ENCODE assay signal across 18 mouse cellular contexts in the genomic region with DNA sequence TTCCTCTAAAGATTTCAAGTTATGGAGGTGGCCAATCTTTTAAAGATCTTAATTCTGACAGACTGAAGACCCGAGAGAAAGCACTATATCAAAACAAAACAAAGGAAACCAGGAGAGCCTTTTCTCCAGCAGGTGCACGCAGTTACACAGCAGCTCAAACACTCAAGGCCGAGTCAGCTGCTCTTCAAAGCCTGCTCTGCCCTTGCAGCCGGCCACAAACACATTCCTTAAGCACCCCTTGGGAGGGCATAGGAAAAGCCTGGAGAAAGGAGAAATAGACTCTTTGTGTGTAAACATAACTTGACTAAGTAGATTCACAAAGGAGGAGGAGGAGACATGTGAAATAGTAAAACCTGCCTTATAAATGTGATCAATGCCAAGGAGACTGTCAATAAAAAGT.
DNase-seq lines count a peak whose midpoint lies in the region; ATAC-seq and TF ChIP-seq lines count a peak whose summit lies in the region.
"Had no signal": no experiment of that assay in that cellular context is flagged by ENCODE, and none has a peak within 500 bp of the region (broad histone marks: within the 10 kb centered on the region; RNA-seq: fewer than 3 reads in every experiment).

No protein-coding gene starts in this region.

- H3K79me2 ChIP-seq in myocyte (ENCODE audit: control insufficient read depth, insufficient read depth) = peaks cover 19% of the 10 kb centered on the region

- no peaks in the 10 kb centered on the region for H3K36me3 ChIP-seq in heart, embryonic 16.5 days (ENCODE audit: control insufficient read depth, insufficient read depth)
- H3K36me3 ChIP-seq in midbrain, embryonic 13.5 days = no peaks in the 10 kb centered on the region
- no peaks in the 10 kb centered on the region for H3K36me3 ChIP-seq in midbrain, postnatal 0 days (ENCODE audit: insufficient read depth, low read length)
- H3K36me3 ChIP-seq in myocyte (ENCODE audit: control insufficient read depth, insufficient read depth) = no peaks in the 10 kb centered on the region
- H3K36me3 ChIP-seq: liver, embryonic 15.5 days; neural tube, embryonic 12.5 days had no signal

- ATAC-seq in heart, embryonic 16.5 days (replicated peaks; ENCODE audit: extremely low read depth, insufficient read depth, low FRiP score) = no peak
- ATAC-seq in midbrain, embryonic 13.5 days = peak; percentile 66; the same call in 1 of the 2 replicates
- ATAC-seq in midbrain, postnatal 0 days (ENCODE audit: low FRiP score) = no peak

- H3K4me2 ChIP-seq in heart, embryonic 16.5 days (ENCODE audit: low read depth, low read length) = no peak overlapping the region
- H3K4me2 ChIP-seq in midbrain, embryonic 13.5 days (replicated peaks) = no peak overlapping the region
- no peak overlapping the region for H3K4me2 ChIP-seq in midbrain, postnatal 0 days (ENCODE audit: low read depth, low read length, poor library complexity, severe bottlenecking)
- peak overlapping the region; percentile 40 for H3K4me2 ChIP-seq in myocyte (ENCODE audit: low read depth)
- H3K4me2 ChIP-seq: hindbrain, embryonic 14.5 days; liver, embryonic 15.5 days; neural tube, embryonic 12.5 days had no signal

- peak; percentile 20 for DNase-seq in embryo, embryonic 10 days (ENCODE audit: low spot score)
- DNase-seq in embryo, embryonic 10.5 days (ENCODE audit: low spot score) = no peak
- no peak for DNase-seq in heart, adult 9 months (ENCODE audit: low spot score in 2 of 2)
- no peak for DNase-seq in midbrain, postnatal 0 days (ENCODE audit: low spot score)
- DNase-seq in left cerebral cortex, adult 18-20 months (ENCODE audit: low spot score in 2 of 2) = no peak
- DNase-seq: B cell, adult 2 months; cerebellum, adult 11-12 months; kidney, adult 2 months; kidney, postnatal 36 days; thymus, postnatal 4 days had no signal

- no peak for TF ChIP-seq CTCF in midbrain, postnatal 0 days (IDR thresholded peaks at IDR 0.05)

- no peak for TF ChIP-seq POLR2A in myocyte (IDR thresholded peaks at IDR 0.05; ENCODE audit: insufficient read length, low read depth)

- no peaks in the 10 kb centered on the region for H3K9me3 ChIP-seq in heart, embryonic 16.5 days (replicated peaks; ENCODE audit: control insufficient read depth, low read length)
- no peaks in the 10 kb centered on the region for H3K9me3 ChIP-seq in midbrain, embryonic 13.5 days
- no peaks in the 10 kb centered on the region for H3K9me3 ChIP-seq in midbrain, postnatal 0 days (ENCODE audit: low read length)
- H3K9me3 ChIP-seq: liver, embryonic 15.5 days; midbrain, embryonic 10.5 days; neural tube, embryonic 12.5 days had no signal

- H3K4me3 ChIP-seq in heart, embryonic 16.5 days (ENCODE audit: low read length) = no peak overlapping the region
- H3K4me3 ChIP-seq in midbrain, embryonic 13.5 days (replicated peaks) = no peak overlapping the region
- no peak overlapping the region for H3K4me3 ChIP-seq in midbrain, postnatal 0 days (ENCODE audit: low read depth, low read length)
- H3K4me3 ChIP-seq in myocyte = no peak overlapping the region
- H3K4me3 ChIP-seq: erythroblast, embryonic 14.5 days; liver, embryonic 15.5 days; midbrain, embryonic 10.5 days; neural tube, embryonic 12.5 days had no signal

- 23% methylated on average over 4 of the region's 4 CpGs for WGBS in heart, embryonic 16.5 days
- WGBS in midbrain, embryonic 13.5 days = 13% methylated on average over 4 of the region's 4 CpGs
- WGBS in midbrain, postnatal 0 days = 22% methylated on average over 4 of the region's 4 CpGs

- H3K9ac ChIP-seq in heart, embryonic 16.5 days (ENCODE audit: low read length) = no peak overlapping the region
- H3K9ac ChIP-seq in midbrain, embryonic 13.5 days (replicated peaks) = 0 out of 2 replicates have a peak overlapping the region, but pooled peaks have one; percentile 10
- H3K9ac ChIP-seq in midbrain, postnatal 0 days (replicated peaks; ENCODE audit: low read length, poor library complexity, severe bottlenecking) = no peak overlapping the region
- H3K9ac ChIP-seq: hindbrain, embryonic 14.5 days; liver, embryonic 15.5 days; neural tube, embryonic 12.5 days had no signal

- H3ac ChIP-seq in myocyte (ENCODE audit: control insufficient read depth, insufficient read length) = no peak overlapping the region

- peak overlapping the region; percentile 37; the same call in 1 of the 2 replicates for H3K27ac ChIP-seq in heart, embryonic 16.5 days (ENCODE audit: low read length)
- peak overlapping the region; percentile 53 for H3K27ac ChIP-seq in midbrain, embryonic 13.5 days
- H3K27ac ChIP-seq in midbrain, postnatal 0 days (ENCODE audit: low read depth, low read length) = no peak overlapping the region
- H3K27ac ChIP-seq: hindbrain, embryonic 14.5 days; liver, embryonic 15.5 days; neural tube, embryonic 12.5 days had no signal

- H3K4me1 ChIP-seq in heart, embryonic 16.5 days (ENCODE audit: control insufficient read depth, insufficient read depth, low read length) = peaks cover 7% of the 10 kb centered on the region
- H3K4me1 ChIP-seq in midbrain, embryonic 13.5 days (replicated peaks) = peaks cover 30% of the 10 kb centered on the region
- H3K4me1 ChIP-seq in midbrain, postnatal 0 days (ENCODE audit: insufficient read depth, low read length) = no peaks in the 10 kb centered on the region

- no peaks in the 10 kb centered on the region for H3K27me3 ChIP-seq in heart, embryonic 16.5 days (ENCODE audit: control insufficient read depth, insufficient read depth, low read length)
- no peaks in the 10 kb centered on the region for H3K27me3 ChIP-seq in midbrain, embryonic 13.5 days
- H3K27me3 ChIP-seq in midbrain, postnatal 0 days (ENCODE audit: insufficient read depth, low read length) = no peaks in the 10 kb centered on the region
- no peaks in the 10 kb centered on the region for H3K27me3 ChIP-seq in myocyte (ENCODE audit: control insufficient read depth, insufficient read depth, insufficient read length)
- H3K27me3 ChIP-seq: liver, embryonic 15.5 days; neural tube, embryonic 12.5 days had no signal

TF ChIP-seq in myocyte, 11 proteins besides CTCF, POLR2A, EP300 and RAD21:
- TF ChIP-seq SRF (IDR thresholded peaks at IDR 0.05; ENCODE audit: control insufficient read depth, insufficient read length, low read depth) = no peak
- TF ChIP-seq MYOD1 (IDR thresholded peaks at IDR 0.05; ENCODE audit: control insufficient read depth in 1 of 3, insufficient read length in 2 of 3, low read depth in 2 of 3) = peak in 2 of 3 experiments; percentile 77 to 83
- TF ChIP-seq TCF12 (IDR thresholded peaks at IDR 0.05; ENCODE audit: insufficient read depth, poor library complexity, severe bottlenecking) = peak; percentile 10
- peak; percentile 26 to 80 (median 49) for TF ChIP-seq MYOG (IDR thresholded peaks at IDR 0.05; ENCODE audit: control insufficient read depth in 1 of 3, insufficient read depth in 1 of 3, insufficient read length in 2 of 3, low read depth in 2 of 3)
